Mouse (Mus musculus) limb, embryonic 14.5 days (tissue): ENCODE measurements around the gene Rapgef3. TPM values are rescaled to one million over a fixed set of nuclear protein-coding genes. Genes with fewer than 3 reads are reported as not detected.

Source experiments
- ATAC-seq: fragments of 200-750 bp; cut with Nextera tagmentation; 2 replicates; pipeline ENCODE4 v1.8.0; 2017; ENCODE audit warnings: low read depth, moderate number of reproducible peaks, moderate TSS enrichment; ENCODE audit not compliant: low FRiP score
- DNase-seq: peaks from one replicate; pipeline ENCODE4 v3.0.0-alpha.2; 2015; ENCODE audit warnings: low spot score
- H3K27ac ChIP-seq: fragments of 300-500 bp; sonication (generic); replicated peaks from 2 replicates; pipeline ENCODE4 v1.5.1; 2014; ENCODE audit warnings: low read depth, mild to moderate bottlenecking, low read length, moderate library complexity, mixed read lengths
- H3K27me3 ChIP-seq: fragments of 300-500 bp; sonication (generic); 2 replicates; pipeline ENCODE4 v1.6.1; 2014; ENCODE audit warnings: low read length, mixed read lengths; ENCODE audit not compliant: control insufficient read depth, insufficient read depth
- H3K36me3 ChIP-seq: fragments of 300-500 bp; sonication (generic); 2 replicates; pipeline ENCODE4 v1.6.1; 2014; ENCODE audit warnings: mild to moderate bottlenecking, low read length, moderate library complexity, mixed read lengths; ENCODE audit not compliant: control insufficient read depth, insufficient read depth
- H3K4me1 ChIP-seq: fragments of 300-500 bp; sonication (generic); 2 replicates; pipeline ENCODE4 v1.6.1; 2014; ENCODE audit warnings: antibody characterized with exemption, low read length, mixed read lengths; ENCODE audit not compliant: control insufficient read depth, insufficient read depth
- H3K4me2 ChIP-seq: fragments of 300-500 bp; sonication (generic); replicated peaks from 2 replicates; pipeline ENCODE4 v1.6.1; 2014; ENCODE audit warnings: low read depth, mild to moderate bottlenecking, low read length, moderate library complexity; ENCODE audit not compliant: severe bottlenecking
- H3K4me3 ChIP-seq: fragments of 300-500 bp; sonication (generic); replicated peaks from 2 replicates; pipeline ENCODE4 v1.5.1; 2014; ENCODE audit warnings: low read length
- H3K9ac ChIP-seq: fragments of 300-500 bp; sonication (generic); 2 replicates; pipeline ENCODE4 v1.6.1; 2014; ENCODE audit warnings: mild to moderate bottlenecking, low read depth, low read length, moderate library complexity; ENCODE audit not compliant: severe bottlenecking
- H3K9me3 ChIP-seq: fragments of 300-500 bp; sonication (generic); 2 replicates; pipeline ENCODE4 v1.6.1; 2016; ENCODE audit warnings: low read length; ENCODE audit not compliant: control insufficient read depth
- POLR2A ChIP-seq: fragments of 200-500 bp; IDR thresholded peaks from 2 replicates; pipeline ENCODE4 v1.8.0; 2012; ENCODE audit warnings: inconsistent platforms, mild to moderate bottlenecking, moderate library complexity, borderline replicate concordance; ENCODE audit not compliant: insufficient read depth, insufficient read length; ENCODE audit errors: extremely low read depth
- WGBS: fragments of 180-500 bp; shearing (Covaris S2); extraction: QIAGEN DNeasy Blood & Tissue Kit; methylation state at CpG from one replicate; pipeline ENCODE4 v1.1.7; 2014; 5-methylcytosine and 5-hydroxymethylcytosine counted together
- polyA plus RNA-seq, 2 experiments: library from polyadenylated mRNA; depleted of rRNA in 1 of 2; stranded (reverse) in 1 of 2; unstranded in 1 of 2; fragments of >200 nt; fragmentation: Nextera tagmentation in 1 of 2; extraction: Ambion mirVana in 1 of 2; gene quantifications; 2 replicates each; pipeline versions ENCODE4 v1.2.1 to v1.2.3; 2012 to 2014

Rapgef3 gene
- polyA plus RNA-seq, 2 experiments, result 8.0 to 21.7 TPM

DNA sequence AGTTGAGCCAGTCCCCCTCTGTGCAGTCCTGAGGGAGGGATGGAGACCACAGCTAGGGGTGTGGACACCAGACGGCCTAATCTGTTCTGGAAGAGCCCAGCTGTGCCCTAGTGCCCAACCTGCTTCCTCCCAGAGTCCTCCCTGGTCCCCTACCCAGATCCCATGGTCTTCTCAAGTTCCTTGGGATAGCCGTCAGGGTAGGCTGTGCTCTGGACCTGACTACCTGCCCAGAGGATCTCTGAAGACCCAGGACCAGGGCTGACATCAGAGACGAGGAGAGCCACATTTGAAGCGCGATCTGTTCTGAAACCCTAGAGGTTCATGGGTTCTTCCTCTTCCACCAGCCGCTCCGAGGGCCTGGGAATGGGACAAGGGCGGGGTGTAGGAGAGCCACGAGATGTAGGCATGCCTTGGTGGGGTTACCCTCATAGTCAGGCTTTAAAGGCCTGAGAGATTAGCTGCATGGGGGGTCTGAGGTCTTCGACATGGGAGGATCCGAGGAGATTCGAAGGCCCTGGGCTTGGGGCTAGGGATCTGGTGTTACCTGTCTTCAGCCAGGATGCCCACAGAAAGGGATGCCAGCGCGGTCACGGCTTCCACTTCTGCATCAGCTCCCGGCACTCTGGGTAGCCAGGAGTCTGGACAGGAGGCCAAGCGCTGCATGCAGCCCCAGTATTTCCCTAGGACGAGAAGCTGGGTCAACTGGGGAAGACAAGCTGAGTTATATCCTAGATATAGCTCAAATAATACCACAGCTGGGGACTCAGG is 25.8 kb upstream of the Rapgef3 start:
- Histone ChIP-seq H3K4me3 (no peak overlapping the region), H3K27me3 (no peaks in the 10 kb centered on the region), H3K9me3 (no peaks in the 10 kb centered on the region), H3K27ac (no peak overlapping the region), H3K4me1 (no peaks in the 10 kb centered on the region), H3K9ac (no peak overlapping the region), H3K4me2 (no peak overlapping the region), H3K36me3 (peaks cover 73% of the 10 kb centered on the region)
- DNase-seq, result no peak
- no peak for ATAC-seq
- 91% methylated on average over 18 of the region's 18 CpGs for WGBS
- TF ChIP-seq POLR2A, result no peak

DNA sequence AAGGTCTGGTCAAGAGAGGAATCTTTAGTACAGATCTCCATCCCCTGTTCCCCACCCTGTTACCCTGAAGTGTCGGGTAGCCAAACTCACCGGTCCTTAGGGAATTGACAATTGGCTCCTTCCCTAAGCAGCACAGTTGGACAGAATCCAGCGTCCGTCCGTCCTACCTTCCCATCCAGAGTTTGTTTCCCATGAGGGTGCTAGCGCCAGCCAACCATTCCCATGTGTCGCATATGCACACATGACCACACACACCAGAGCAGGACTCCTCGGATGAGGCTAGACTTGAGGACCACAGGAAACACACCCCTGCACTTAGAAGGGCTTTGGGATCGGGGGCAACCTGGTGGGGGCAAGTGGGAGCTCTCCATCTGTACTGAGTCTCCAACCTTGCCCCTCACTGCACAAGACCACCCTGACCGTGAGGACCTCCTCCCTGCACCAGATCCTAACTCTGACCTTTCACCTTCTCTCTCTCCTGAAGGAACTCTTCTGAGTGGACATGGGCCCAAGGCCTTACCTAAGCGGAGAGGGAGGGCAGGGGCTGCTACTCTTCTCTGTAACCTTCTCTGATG is 23.4 kb upstream of the Rapgef3 start:
- H3K4me2 ChIP-seq, result no peak overlapping the region
- no peak for DNase-seq
- no peaks in the 10 kb centered on the region for H3K4me1 ChIP-seq
- H3K4me3 ChIP-seq, result no peak overlapping the region
- H3K9ac ChIP-seq, result no peak overlapping the region
- peaks cover 50% of the 10 kb centered on the region for H3K36me3 ChIP-seq
- no peak overlapping the region for H3K27ac ChIP-seq
- 88% methylated on average over 11 of the region's 11 CpGs for WGBS
- H3K9me3 ChIP-seq, result no peaks in the 10 kb centered on the region
- TF ChIP-seq POLR2A, result no peak
- H3K27me3 ChIP-seq, result no peaks in the 10 kb centered on the region
- ATAC-seq, result no peak

DNA sequence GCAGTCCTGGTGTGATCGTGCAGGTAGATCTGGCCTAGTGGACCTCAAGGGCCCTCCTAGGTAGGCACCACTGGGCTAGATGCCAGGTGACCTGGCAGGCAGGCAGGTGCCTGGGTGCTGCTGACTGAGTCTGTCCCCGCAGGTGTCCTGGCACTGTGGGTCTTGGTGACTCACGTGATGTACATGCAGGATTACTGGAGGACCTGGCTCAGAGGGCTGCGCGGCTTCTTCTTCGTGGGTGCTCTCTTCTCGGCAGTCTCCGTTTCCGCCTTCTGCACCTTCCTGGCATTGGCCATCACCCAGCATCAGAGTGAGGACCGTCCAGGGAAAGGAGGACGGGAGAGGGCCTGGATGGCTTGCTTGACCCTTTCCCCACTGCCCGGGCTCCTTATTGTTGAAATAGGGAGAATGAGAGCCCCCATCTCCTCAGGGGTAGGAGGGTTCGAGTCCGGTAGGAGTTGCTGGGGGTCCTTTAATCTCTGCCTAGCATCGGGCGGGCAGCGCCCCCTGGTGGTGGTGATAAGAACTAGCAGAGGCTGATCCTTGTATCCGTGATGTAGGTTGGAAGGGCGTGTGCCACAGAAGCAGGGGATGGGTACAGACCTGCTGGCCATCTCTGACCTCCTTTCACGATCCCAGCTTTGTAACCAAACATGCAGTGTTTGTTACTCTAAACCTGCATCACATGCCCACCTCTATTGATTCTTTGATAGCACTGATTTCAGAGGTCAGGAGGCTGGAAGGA is 22.2 kb upstream of the Rapgef3 start:
- Histone ChIP-seq H3K27me3 (no peaks in the 10 kb centered on the region), H3K4me2 (no peak overlapping the region), H3K9ac (no peak overlapping the region), H3K36me3 (peaks cover 38% of the 10 kb centered on the region), H3K4me1 (peaks cover under 1% of the 10 kb centered on the region), H3K27ac (no peak overlapping the region), H3K4me3 (no peak overlapping the region), H3K9me3 (no peaks in the 10 kb centered on the region)
- WGBS, result 48% methylated on average over 17 of the region's 20 CpGs
- ATAC-seq, result peak; percentile 14; the same call in 1 of the 2 replicates
- DNase-seq, result peak; percentile 55
- no peak for TF ChIP-seq POLR2A

DNA sequence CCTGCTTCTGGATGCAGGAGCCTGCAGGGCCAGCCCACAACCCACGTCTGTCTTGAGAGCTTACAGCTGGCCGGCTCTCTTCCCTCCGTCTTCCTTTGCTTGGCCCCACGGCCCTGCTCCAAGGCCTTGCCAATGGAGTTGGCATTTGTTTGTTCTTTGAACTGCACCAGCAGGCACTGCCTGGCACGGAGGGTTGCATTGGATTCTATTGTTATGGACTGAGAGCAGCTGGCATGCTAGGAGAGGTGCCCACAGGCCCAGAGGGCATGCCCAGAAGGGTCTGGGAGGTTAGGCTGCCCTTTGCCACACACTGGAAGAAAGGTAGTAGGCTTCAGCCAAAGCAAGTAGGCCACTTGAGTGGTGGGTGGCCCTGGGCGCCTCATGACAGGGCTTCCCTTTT is 21.0 kb upstream of the Rapgef3 start:
- Histone ChIP-seq H3K9me3 (no peaks in the 10 kb centered on the region), H3K27me3 (no peaks in the 10 kb centered on the region), H3K4me2 (no peak overlapping the region), H3K4me1 (peaks cover 4% of the 10 kb centered on the region), H3K9ac (no peak overlapping the region), H3K36me3 (peaks cover 26% of the 10 kb centered on the region), H3K27ac (no peak overlapping the region), H3K4me3 (no peak overlapping the region)
- DNase-seq (no peak), ATAC-seq (no peak)
- 70% methylated on average over 6 of the region's 6 CpGs for WGBS
- TF ChIP-seq POLR2A, result no peak

DNA sequence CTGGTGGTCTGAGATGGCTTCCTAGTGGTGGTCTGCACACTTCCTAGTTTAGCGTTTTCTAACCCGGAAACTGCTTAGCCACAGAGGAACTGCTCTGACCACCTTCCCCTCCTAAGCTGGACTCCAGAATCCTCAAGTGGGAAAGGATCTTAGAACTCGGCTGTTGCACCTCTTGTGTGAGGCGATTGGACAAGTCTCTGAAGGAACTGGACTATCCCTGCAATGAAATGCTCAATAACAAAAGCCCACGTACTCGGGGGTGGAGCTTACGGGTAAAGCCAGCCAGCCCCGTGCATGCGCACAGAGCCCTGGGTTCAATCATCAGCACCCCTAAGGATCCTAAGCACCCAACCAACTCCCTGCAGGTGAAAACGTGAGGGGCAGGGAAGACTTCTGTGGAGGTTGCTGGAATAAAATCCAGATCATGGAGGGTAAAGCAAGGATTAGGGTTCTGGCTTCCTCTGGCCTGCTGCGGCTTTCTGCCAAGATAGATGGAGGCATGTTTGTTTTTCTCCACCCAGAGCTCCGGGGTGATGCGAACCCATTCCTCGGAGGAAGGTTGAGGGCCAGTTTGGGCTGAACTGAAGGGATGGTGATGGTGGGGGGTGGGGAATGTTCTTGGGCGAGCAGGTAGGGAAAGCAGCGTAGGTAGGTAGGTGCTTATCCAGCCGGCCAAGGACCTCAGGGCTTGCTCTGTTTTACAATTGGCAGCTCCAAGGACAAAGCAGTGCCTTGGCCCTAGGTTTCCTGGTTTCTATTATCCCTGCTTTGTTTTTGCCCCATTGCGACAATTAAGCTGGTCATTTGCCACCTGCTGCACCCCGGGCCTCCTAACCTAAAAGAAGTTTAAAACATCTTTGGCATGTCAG is 20.3 kb upstream of the Rapgef3 start:
- Histone ChIP-seq H3K27ac (no peak overlapping the region), H3K9ac (no peak overlapping the region), H3K36me3 (peaks cover 19% of the 10 kb centered on the region), H3K4me2 (no peak overlapping the region), H3K4me1 (peaks cover 4% of the 10 kb centered on the region), H3K4me3 (no peak overlapping the region), H3K9me3 (no peaks in the 10 kb centered on the region), H3K27me3 (no peaks in the 10 kb centered on the region)
- ATAC-seq (no peak), DNase-seq (no peak)
- WGBS, result 71% methylated on average over 19 of the region's 19 CpGs
- no peak for TF ChIP-seq POLR2A
